Mouse (Mus musculus) olfactory bulb, adult 2 months (tissue): Measurements from ENCODE around the gene Tcte1. TPM values are rescaled to one million over a fixed set of nuclear protein-coding genes. Genes with fewer than 3 reads are reported as not detected.

ENCODE experiments used
- H3K27ac ChIP-seq: fragments of 200-500 bp; 2 replicates; pipeline ENCODE4 v1.5.1; 2012; ENCODE audit warnings: low read depth, low read length; ENCODE audit not compliant: insufficient read depth
- H3K4me1 ChIP-seq: fragments of 200-500 bp; 2 replicates; pipeline ENCODE4 v1.6.1; 2012; ENCODE audit warnings: low read length; ENCODE audit not compliant: control insufficient read depth, insufficient read depth
- H3K4me3 ChIP-seq: fragments of 200-500 bp; 2 replicates; pipeline ENCODE4 v1.5.1; 2012; ENCODE audit warnings: mild to moderate bottlenecking, low read depth, low read length, moderate library complexity; ENCODE audit not compliant: insufficient read depth
- CTCF ChIP-seq: fragments of 200-500 bp; IDR thresholded peaks from 2 replicates; pipeline ENCODE4 v1.5.1; 2012; ENCODE audit warnings: low read depth, mild to moderate bottlenecking, low read length, moderate library complexity; ENCODE audit not compliant: insufficient read depth
- POLR2A ChIP-seq: fragments of 200-500 bp; IDR thresholded peaks from 2 replicates; pipeline ENCODE4 v1.6.1; 2012; ENCODE audit warnings: mild to moderate bottlenecking, low read depth, low read length, moderate library complexity; ENCODE audit not compliant: insufficient read depth
- WGBS: fragments of 180-500 bp; shearing (Covaris S2); methylation state at CpG from one replicate; pipeline ENCODE4 v1.1.7; 2018; 5-methylcytosine and 5-hydroxymethylcytosine counted together
- polyA plus RNA-seq: library from polyadenylated mRNA; stranded (reverse); fragments of >200 nt; gene quantifications from 2 replicates; pipeline ENCODE4 v1.2.4, GENCODE M21; 2012; ENCODE audit warnings: low replicate concordance; ENCODE audit not compliant: missing spikeins, insufficient read depth, insufficient read length

The Tcte1 gene
- polyA plus RNA-seq, 1 experiment, result not detected

GRCm38 (mm10) chr17:45582715-45583355 is 59.6 kb downstream of the Tcte1 start:
- TF ChIP-seq CTCF (no peak), POLR2A (no peak)
- Histone ChIP-seq H3K4me3 (no peak overlapping the region), H3K4me1 (peaks cover 24% of the 10 kb centered on the region), H3K27ac (no peak overlapping the region)
- 62% methylated on average over 6 of the region's 6 CpGs for WGBS

DNA sequence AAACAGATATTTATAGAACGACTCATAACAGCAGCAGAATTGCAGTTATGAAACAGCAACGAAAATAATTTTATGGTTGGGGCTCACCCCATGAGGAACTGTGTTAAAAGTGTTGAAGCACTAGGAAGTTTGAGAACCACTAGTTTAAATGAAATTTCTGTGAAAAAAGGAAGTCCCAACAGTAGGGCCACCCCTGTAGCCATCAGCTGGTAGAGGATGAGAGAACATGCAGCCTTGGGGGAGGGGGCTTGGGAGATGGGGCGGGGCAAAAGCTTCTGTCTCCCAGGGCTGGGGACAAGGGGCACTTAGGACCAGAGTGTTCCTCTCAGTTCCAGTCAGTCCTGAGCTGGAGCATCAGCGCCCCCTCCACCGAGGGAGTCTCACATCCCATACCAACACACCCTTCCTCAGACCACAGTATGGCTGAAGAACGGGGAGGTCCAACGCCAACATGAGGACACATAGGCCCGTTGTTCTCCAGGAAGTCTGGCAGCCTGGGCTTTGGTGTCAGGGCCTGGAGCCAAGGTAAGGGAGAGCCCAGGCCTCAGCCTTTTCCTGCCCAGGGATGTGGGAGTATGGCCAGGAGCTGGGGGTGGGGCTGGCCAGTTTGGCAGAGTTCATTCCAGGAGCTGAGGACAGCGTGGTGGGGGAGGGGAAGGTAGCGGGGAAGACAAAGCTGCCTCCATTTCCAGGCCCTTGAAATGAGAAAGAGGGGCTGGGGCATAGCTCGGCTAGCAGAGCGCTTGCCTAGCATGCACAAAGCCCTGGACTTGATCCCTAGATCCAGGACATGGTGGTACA is 61.1 kb downstream of the Tcte1 start:
- WGBS, result 36% methylated on average over 12 of the region's 12 CpGs
- Histone ChIP-seq H3K4me3 (no peak overlapping the region), H3K4me1 (peaks cover 24% of the 10 kb centered on the region), H3K27ac (peak overlapping the region; percentile 43)
- TF ChIP-seq CTCF, result no peak
- no peak for TF ChIP-seq POLR2A

- WGBS, result 37% methylated on average over 14 of the region's 14 CpGs
- Histone ChIP-seq H3K4me1 (peaks cover 24% of the 10 kb centered on the region), H3K27ac (peak overlapping the region; percentile 43), H3K4me3 (no peak overlapping the region)
- TF ChIP-seq CTCF, result peak; percentile 89
- TF ChIP-seq POLR2A, result 0 out of 2 replicates have a peak, but pooled peaks have one; percentile 17
These were observed 61.9 kb downstream of the Tcte1 start for GRCm38 (mm10) chr17:45584939-45585678.

DNA sequence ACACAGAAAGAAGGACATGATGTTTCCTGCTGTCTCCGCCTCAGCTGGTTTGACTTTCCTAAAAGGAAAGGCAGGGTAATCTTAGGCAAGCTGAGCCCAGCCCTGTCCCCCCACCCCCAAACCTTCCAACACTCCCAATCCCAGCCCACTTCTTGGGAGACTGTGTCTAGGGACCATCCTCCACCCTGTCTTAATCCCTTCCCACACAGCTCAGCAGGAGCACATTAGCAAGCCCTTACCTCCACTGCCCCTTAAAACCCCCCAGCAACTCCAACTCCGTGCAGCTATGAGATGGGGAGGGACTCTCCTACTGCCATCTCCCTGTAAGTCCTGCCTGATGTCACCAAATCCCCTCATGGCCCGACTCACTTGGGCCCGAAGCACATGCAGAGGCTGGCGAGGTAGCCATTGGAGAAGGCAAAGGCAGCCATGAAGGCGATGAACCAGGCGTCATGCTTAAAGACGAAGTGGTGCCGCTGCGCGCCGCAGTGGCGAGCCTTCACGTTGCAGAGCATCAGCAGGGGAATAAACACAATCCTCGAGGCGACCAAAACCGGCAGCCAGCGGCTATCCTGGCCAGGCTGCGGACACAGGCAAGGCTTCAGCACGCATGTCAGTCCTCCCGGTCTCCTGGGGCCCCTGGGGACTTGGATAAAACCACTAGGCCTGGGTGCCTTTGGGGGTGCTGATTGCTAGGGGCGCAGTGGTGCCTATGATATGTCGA is 62.7 kb downstream of the Tcte1 start:
- TF ChIP-seq CTCF (no peak), POLR2A (no peak)
- WGBS, result 68% methylated on average over 23 of the region's 23 CpGs
- Histone ChIP-seq H3K4me1 (peaks cover 24% of the 10 kb centered on the region), H3K27ac (peak overlapping the region; percentile 31; the same call in 1 of the 2 replicates), H3K4me3 (no peak overlapping the region)

DNA sequence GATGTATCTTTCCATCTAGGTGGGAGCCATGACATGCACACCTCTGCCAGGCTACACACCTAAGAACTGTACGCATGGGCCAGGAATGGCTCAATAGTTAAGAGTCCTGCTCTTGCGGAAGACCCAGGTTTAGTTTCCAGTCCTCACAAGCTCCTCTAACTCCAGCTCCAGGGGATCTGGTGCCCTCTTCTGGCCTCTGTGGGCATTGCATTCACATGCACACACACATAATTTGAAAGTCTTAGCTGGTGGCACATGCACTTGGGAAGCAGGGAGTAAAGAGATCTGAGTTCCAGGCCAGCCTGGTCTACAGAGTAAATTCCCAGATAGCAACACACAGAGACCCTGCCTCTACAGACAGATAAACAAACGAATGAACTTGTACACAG is 63.2 kb downstream of the Tcte1 start:
- Histone ChIP-seq H3K4me1 (peaks cover 25% of the 10 kb centered on the region), H3K27ac (no peak overlapping the region), H3K4me3 (no peak overlapping the region)
- WGBS, result 97% methylated on average over 3 of the region's 3 CpGs
- no peak for TF ChIP-seq CTCF
- TF ChIP-seq POLR2A, result no peak

- peaks cover 42% of the 10 kb centered on the region for H3K4me1 ChIP-seq
- no peak for TF ChIP-seq POLR2A
- no peak for TF ChIP-seq CTCF
- no peak overlapping the region for H3K27ac ChIP-seq
- H3K4me3 ChIP-seq, result no peak overlapping the region
- WGBS, result 97% methylated on average over 7 of the region's 7 CpGs
These were observed 65.1 kb downstream of the Tcte1 start for GRCm38 (mm10) chr17:45588370-45588769.

GRCm38 (mm10) chr17:45589236-45589635 is 66.0 kb downstream of the Tcte1 start:
- TF ChIP-seq POLR2A, result no peak
- no peak for TF ChIP-seq CTCF
- H3K27ac ChIP-seq, result no peak overlapping the region
- 98% methylated on average over 7 of the region's 7 CpGs for WGBS
- H3K4me3 ChIP-seq, result no peak overlapping the region
- peaks cover 43% of the 10 kb centered on the region for H3K4me1 ChIP-seq

GRCm38 (mm10) chr17:45589844-45590243 is 66.6 kb downstream of the Tcte1 start:
- H3K4me1 ChIP-seq, result peaks cover 40% of the 10 kb centered on the region
- H3K27ac ChIP-seq, result no peak overlapping the region
- 94% methylated on average over 8 of the region's 8 CpGs for whole genome bisulfite sequencing
- no peak overlapping the region for H3K4me3 ChIP-seq
- no peak for TF ChIP-seq CTCF
- no peak for TF ChIP-seq POLR2A
